Comparison of ENCODE assay signal across 31 mouse cellular contexts in genomic region chr10:73805069-73805468, GRCm38 (mm10).
"Had no signal": no experiment of that assay in that cellular context is flagged by ENCODE, and none has a peak within 500 bp of the region (broad histone marks: within the 10 kb centered on the region; RNA-seq: fewer than 3 reads in every experiment).

No protein-coding gene starts in this region.

- H3K4me2 ChIP-seq: limb, embryonic 12.5 days; limb, embryonic 13.5 days; limb, embryonic 15.5 days; liver, embryonic 11.5 days; liver, embryonic 12.5 days; liver, embryonic 13.5 days; liver, embryonic 15.5 days; lung, embryonic 14.5 days; lung, embryonic 15.5 days; midbrain, embryonic 11.5 days; midbrain, embryonic 12.5 days; midbrain, embryonic 13.5 days; midbrain, embryonic 15.5 days had no signal

- DNase-seq: left cerebral cortex, postnatal 4 days; liver; liver, embryonic 13.5 days; liver, postnatal 0 days; lung, adult 18-20 months; lung, adult 2 months; lung, embryonic 14.5 days; lung, postnatal 10 days; lung, postnatal 14 days; lung, postnatal 36 days; lung, postnatal 4 days; midbrain, embryonic 14.5 days had no signal

- H3K9me3 ChIP-seq: limb, embryonic 10.5 days; limb, embryonic 12.5 days; limb, embryonic 13.5 days; limb, embryonic 15.5 days; liver, embryonic 12.5 days; lung, embryonic 15.5 days; midbrain, embryonic 10.5 days; midbrain, embryonic 12.5 days; midbrain, embryonic 13.5 days; midbrain, embryonic 15.5 days had no signal

- H3K9ac ChIP-seq: limb, embryonic 12.5 days; limb, embryonic 13.5 days; limb, embryonic 15.5 days; liver, embryonic 12.5 days; liver, embryonic 13.5 days; liver, embryonic 14.5 days; liver, embryonic 15.5 days; liver, postnatal 0 days; lung, embryonic 14.5 days; lung, embryonic 15.5 days; midbrain, embryonic 12.5 days; midbrain, embryonic 13.5 days; midbrain, embryonic 15.5 days had no signal

- H3K4me1 ChIP-seq: limb, embryonic 10.5 days; limb, embryonic 12.5 days; limb, embryonic 13.5 days; limb, embryonic 15.5 days; liver, embryonic 12.5 days; liver, embryonic 13.5 days; liver, embryonic 15.5 days; lung, embryonic 15.5 days; megakaryocyte, embryonic 14.5 days; midbrain, embryonic 10.5 days; midbrain, embryonic 12.5 days; midbrain, embryonic 13.5 days; midbrain, embryonic 15.5 days had no signal

- H3K4me3 ChIP-seq: limb, embryonic 10.5 days; limb, embryonic 12.5 days; limb, embryonic 13.5 days; limb, embryonic 15.5 days; liver, embryonic 12.5 days; liver, embryonic 13.5 days; liver, embryonic 15.5 days; lung, embryonic 15.5 days; megakaryocyte, embryonic 14.5 days; midbrain, embryonic 10.5 days; midbrain, embryonic 12.5 days; midbrain, embryonic 13.5 days; midbrain, embryonic 15.5 days; myocyte had no signal

- ATAC-seq: liver, embryonic 12.5 days; liver, postnatal 0 days; lung, postnatal 0 days; midbrain, embryonic 13.5 days; midbrain, embryonic 15.5 days; midbrain, embryonic 16.5 days had no signal

- H3K27ac ChIP-seq: limb, embryonic 10.5 days; limb, embryonic 12.5 days; limb, embryonic 13.5 days; limb, embryonic 15.5 days; liver, embryonic 12.5 days; liver, embryonic 13.5 days; liver, embryonic 14.5 days; liver, embryonic 15.5 days; lung, embryonic 15.5 days; macrophage; midbrain, embryonic 10.5 days; midbrain, embryonic 12.5 days; midbrain, embryonic 13.5 days; midbrain, embryonic 15.5 days had no signal

- H3K36me3 ChIP-seq: limb, embryonic 10.5 days; limb, embryonic 12.5 days; limb, embryonic 13.5 days; limb, embryonic 15.5 days; liver, embryonic 12.5 days; liver, embryonic 13.5 days; liver, embryonic 15.5 days; lung, embryonic 15.5 days; midbrain, embryonic 10.5 days; midbrain, embryonic 12.5 days; midbrain, embryonic 13.5 days; midbrain, embryonic 15.5 days had no signal

- H3K27me3 ChIP-seq: limb, embryonic 12.5 days; limb, embryonic 13.5 days; limb, embryonic 15.5 days; liver, embryonic 12.5 days; liver, embryonic 13.5 days; liver, embryonic 15.5 days; lung, embryonic 15.5 days; megakaryocyte, embryonic 14.5 days; midbrain, embryonic 12.5 days; midbrain, embryonic 13.5 days; midbrain, embryonic 15.5 days had no signal
